Mouse (Mus musculus): ENCODE measurements around the gene Frmd7.

- TF ChIP-seq CTCF (IDR thresholded peaks at IDR 0.05; ENCODE audit: borderline replicate concordance, insufficient read depth, low read length), result no peak
- TF ChIP-seq POLR2A (IDR thresholded peaks at IDR 0.05; ENCODE audit: low read depth, low read length), result no peak
Observed at GRCm38 (mm10) chrX:50972145-50972544, 29.6 kb upstream of the Frmd7 start.

All from embryonic fibroblast, embryonic 13.5 days (primary cell).